Mouse (Mus musculus) gastrocnemius, adult 18-20 months (tissue): ENCODE measurements at regions not wholly inside any gene's neighbourhood (a gene's known extent, or its start where the extent isn't known, plus 50 kb on each side); places are given as distances from the start of the nearest gene placed in this dataset.

ENCODE experiments used
- DNase-seq: peaks from one replicate; pipeline ENCODE4 v3.0.0; 2021; ENCODE audit warnings: low spot score

DNA sequence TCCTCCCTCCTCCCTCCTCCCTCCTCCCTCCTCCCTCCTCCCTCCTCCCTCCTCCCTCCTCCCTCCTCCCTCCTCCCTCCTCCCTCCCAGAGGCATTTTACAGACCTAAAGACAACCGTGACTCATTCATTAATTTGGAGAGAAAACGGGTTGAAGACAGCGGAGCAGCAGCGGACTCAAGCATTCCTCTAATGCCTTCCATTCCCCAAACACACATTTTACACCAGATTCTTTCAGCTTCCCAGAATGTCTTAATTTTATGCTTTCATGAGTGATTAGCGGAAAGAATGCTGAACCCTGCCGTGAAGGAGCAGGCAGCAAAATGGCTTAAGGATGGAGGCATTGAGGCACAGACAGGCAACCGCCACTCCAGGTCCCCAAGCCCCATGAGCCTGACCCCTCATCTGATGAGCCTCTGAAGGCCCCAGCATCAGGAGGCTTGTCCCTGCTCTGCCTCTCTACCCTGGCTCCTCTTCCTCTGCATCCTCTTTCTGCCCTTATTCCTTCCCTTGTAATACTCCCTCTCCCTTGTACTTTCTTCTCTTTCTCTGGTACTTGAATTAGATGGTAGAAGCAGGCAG lies 192.5 kb downstream of the Cdc5l start:
- DNase-seq = no peak

DNA sequence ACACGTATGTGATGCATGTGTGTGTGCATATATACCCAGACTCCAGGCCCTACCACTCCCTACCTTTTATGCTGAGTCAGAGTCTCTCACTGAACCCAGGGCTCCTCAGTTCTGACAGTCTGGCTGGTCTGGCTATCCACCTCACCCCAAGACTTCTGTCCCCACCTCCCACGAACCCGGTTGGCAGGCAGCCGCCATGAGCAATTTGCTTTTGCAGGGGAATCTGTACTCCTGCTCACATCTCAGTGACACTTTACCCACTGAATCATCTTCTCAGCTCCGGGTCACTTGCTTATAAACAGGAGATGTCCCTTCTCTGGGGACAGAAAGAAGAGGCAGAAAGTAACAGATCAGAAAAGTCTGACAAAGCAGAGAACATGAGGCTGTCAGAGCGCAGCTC lies 193.0 kb downstream of the Cdc5l start:
- DNase-seq = no peak

DNA sequence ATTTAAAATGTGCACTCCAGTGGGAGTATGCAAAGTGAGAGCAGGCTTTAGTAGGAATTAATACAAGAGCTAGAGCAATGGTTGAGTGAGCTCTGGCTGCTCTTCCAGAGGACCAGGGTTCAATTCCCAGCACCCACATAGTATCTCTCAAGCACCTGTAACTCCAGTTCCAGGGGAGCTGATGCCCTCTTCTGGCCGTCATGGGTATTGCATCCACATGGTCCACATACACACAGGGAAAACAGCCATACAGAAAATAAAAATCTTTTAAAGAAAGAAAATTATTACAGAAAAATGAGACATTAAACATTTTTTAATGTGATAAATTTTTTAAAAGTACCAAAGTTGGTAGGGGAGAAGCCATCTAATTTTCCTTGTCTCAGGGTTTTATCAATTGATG lies 196.3 kb downstream of the Cdc5l start:
- DNase-seq = no peak

DNA sequence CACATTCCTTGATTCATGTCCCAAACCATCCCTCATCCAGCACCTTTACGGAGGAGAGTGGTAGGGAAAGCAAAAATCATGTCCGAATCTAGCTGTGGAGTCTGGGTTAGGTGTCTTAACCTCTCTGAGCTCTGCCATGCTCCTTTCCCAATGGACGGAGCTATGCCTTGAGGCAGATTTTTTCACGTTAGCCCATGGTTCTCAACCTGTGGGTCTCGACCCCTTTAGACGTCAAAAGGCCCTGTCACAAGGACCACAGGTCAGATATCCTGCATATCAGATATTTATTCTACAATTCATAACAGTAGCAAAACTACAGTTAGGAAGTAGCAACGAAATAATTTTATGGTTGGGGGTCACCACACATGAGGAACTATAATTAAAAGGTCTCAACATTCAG lies 198.1 kb downstream of the Cdc5l start:
- DNase-seq = no peak

DNA sequence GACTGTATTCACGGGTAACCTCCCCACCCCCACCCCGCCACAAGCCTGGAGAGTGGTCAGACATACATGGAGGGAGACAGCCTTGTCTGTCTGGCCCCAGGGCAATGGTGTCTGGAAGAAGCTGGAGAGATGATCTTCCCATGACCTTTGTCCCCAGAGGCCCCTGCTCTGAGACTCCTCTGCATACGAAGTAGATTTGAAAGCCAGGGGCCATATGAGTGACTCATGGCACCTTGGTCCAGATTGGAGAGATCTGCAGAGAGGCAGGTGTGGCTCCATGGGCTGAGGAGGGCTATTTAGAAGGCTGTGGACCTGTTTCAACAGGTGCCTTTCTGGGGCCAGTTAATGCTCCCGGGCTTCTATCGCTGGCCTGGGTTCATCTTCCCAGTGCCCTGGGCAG lies 200.7 kb downstream of the Cdc5l start:
- DNase-seq = no peak

DNA sequence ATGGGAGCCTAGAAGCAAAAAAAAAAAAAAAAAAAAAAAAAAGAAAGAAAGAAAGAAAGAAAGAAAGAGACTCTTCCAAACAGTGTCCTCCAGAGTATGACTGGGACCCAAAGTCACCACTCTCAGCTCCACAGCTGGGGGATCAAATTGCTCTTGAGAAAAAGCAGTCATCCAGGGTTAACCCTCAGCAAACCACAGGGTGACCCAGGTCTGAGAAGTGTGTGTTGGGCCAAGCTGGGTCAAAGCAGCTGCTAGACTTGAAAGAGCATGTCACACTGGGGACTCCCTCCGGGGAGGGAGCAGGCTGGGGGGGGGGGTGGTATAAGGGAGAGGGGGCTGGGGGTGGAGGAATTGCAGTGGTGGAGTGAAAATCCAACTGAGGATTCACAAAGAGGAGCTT lies 206.3 kb downstream of the Cdc5l start:
- no peak for DNase-seq

DNA sequence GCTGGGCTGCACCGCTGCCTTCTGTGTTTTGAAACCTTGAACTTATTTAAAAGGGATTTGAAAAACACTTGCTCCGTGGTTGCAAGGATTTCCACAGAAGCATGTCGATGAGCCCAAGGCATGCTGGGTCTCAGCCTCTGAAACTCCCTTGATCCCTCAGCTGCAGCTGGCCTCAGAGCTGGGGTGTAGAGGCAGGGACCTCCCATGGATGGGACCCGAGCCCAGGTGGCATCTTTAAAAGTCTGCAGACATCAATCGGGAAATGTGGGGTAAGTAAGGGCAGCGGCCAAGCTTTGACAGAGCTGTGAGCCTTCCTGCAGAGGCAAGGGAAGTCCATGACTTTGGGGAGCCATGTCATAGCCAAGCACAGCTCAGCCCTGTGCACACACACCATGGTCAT lies 207.1 kb downstream of the Cdc5l start:
- DNase-seq = no peak

DNA sequence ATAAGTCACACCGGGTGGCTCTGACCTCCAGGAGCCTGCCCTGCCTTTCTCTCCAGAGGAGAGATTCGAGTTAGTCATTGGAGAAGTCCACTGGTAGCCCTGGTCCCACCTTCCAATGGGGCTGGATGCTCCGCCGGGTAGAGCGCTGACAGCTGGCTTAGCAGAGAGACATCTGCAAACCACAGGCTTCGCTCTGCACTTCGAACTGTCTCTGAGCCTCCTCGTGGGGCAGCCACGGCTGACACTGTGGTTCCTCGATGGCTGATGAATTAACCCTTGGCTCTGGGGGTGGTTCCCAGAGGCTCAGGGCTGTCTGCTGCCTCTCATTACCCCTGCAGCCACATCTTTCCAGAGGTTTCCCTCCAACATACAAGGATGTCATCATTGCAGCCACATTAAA lies 211.9 kb downstream of the Cdc5l start:
- no peak for DNase-seq

DNA sequence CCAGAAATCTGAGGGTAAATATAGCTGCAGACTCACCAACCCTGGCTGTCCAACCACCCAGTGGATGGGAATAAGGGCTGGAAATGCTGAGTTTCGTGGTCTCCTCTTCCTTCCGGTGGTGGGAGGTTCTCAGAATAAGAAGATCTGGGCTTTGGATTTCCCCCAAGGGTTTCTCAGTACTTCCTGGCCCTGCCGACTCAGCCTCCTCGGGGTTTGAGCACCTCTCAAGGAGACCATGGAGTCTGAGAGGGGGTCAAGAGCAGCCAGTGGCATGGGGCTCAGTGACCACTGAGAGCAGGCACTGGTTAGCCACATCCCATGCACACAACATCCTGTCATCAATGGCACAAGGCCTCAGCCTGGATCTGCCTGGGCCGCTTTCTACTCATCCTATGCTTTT lies 216.4 kb downstream of the Cdc5l start:
- DNase-seq = no peak

DNA sequence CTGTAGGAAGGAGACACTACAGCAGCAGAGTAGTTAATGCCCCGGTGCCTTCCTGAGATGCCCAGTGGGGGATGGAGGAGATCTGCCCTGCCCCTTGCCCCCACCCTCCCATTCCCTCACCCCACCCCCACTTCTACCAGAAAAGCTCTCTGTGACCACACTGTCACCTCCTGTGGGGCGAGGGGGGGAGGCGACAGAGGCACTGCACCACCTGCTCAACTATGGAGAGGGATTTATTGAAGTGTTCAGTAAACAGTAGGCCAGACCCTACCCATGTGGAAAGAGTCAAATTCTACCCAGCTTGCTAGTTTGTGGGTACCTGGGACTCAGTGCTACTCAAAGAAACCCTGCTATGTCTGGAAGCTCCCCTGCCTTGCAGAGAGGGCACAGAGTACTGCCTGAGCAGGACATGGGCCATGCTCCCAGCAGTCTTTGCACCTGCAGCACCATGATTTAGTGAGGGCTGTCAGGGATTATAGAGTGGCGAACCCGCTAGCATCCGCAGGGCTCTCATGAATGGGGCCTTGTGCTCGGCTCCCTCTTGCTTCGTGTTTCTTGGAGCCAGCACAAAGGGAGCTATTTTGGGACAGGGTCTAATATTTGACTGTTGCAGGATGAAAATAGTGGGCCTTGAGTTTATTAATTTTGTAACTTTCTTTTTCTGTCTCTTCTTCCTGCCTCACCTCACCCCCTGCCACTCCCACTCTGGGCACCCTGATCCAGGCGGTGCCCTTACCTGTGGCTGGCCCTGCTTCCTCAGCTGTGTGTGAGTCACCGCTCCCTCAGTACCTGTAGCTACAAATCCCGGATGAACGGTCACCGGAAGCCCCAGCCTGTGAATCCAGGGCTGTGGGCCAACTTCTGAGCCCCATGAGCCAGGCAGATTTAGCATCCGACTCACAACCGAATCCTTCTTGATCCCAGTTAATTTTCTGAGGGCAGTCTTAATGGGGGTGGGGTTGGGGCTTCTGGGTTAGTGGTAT lies 218.2 kb downstream of the Cdc5l start:
- DNase-seq = no peak

DNA sequence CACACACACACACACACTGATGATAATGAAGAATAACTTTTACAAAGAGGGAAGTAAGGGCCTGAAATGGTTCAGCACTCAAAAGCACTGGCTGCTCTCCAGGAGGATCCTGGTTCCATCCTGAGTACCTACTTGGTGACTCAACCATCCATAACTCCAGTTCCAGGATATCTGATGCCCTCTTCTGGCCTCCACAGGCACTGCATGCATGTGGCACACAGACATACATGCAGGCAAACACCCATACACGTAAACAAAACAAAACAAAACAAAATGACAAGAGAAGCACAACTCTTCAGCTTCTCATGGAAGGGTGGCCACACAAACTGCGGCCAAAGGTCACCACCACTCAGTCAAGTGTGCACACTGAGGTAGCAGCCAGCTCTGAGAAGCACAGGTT lies 222.6 kb downstream of the Cdc5l start:
- no peak for DNase-seq

DNA sequence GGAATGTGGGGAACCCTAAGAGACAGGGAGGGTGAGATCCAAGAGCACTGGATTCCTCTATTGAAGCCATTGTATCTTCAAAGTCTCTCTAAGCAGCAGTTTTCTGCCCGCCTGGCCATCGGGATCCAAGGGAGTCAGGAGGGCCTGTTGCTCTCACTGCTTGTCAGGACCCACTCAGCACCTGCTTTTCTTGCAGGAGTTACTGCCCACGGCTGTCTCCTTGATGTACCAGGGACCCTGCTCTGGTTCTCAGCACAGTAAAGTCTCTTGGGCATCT lies 224.2 kb downstream of the Cdc5l start:
- no peak for DNase-seq

DNA sequence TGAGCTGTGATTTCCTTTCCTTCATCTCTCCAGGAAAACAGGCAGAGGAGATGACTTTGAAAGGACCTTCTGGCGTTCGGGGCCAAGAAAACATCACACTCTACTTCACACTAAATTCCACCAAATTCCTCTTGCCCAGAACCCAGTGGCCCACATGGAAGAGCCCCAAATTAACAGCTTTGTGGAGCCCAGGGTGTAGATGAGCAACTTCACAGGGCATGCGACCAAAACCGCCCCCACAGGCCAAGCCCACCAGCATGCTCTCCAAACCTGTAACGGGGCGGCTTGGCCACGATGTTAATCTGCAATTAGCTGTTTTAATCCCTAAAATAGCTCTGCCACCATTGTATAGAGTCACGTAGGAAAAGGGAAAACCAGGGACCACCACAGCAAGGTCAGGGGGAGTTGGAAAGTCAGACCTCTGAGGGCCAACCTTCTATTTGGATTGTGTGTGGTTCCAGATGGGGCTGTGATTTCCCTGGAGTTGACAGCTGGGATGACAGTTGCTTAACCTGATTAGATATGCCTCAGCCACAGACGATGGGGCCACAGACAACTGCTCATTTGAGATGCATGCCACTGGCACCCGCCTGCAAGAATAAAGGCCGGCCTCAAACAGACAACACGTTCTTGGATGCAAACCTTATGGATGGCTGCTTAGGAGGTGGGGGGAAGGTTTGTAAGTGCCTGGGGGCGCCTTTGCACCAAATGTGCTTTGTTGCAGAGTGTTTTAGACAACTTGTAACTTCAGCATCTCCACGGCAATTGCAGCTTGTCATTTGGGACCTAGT lies 224.7 kb downstream of the Cdc5l start:
- no peak for DNase-seq

DNA sequence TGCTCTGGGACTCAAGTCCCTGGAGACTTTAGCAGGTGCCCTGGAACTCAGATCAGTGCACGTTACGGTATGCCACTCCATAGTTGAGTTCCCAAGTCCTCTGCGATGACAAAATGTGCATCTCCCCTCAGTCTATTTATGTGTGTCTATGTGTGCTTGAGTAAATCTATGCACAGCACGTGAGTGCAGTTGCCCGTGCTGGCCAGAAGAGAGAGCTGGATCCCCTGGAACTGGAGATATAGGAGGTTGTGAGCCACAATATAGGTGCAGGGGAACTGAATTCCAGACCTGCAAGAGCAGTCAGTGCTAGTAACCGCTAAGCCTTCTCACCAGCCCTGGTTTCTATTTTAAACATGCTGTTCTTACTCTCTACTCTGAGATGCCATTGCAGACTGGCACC lies 237.8 kb downstream of the Cdc5l start:
- DNase-seq = no peak

DNA sequence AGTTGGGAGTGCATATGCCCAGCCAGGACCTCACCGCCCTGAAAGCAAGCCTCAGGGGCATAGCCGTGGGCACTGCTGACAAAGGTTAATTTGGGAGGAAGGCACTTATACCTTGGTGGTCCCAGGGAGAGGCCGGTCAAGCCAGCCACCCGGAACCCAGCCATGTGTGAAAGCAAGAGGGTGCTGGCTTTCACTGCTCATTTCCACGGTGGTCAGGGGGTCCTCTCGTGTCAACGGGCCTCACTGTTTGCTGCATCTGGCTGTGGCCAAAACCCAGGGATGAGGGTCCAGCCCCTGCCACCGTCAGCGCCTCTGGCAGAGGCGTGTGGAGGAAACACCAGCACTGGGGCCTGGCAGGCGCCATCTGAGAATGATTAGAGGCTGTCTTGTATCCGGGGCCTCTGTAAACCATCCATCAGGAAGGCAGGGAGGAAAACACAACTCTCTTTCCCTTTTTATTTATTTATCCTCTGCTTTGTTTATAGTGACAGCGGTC lies 238.7 kb downstream of the Cdc5l start:
- DNase-seq = no peak

DNA sequence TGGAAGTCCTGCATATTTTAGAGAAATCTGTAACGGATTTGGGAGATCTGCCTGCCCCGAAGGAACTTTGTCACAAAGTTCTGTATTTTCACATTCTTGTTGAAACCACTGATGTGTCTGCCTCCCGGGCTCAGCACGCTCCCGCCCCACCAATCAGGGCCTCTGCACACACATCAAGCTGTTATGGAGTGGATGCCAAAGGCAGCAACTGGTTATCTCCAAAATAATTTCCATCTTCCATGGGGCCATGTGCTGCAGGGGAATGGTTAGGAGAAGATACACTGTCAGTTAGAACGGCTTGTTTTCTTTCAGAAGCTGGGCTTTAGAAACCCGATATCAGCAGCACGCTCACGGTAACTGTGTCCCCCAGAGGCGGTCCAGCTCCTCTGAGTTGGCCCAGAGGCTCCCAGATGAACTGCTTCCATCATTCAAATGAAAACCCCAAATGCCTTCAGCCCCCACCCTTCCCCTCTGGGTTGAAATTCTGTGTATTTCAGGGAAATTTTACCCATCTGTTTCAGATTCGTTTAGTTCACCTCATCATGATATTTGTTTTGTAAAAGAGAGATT lies 240.0 kb downstream of the Cdc5l start:
- no peak for DNase-seq

DNA sequence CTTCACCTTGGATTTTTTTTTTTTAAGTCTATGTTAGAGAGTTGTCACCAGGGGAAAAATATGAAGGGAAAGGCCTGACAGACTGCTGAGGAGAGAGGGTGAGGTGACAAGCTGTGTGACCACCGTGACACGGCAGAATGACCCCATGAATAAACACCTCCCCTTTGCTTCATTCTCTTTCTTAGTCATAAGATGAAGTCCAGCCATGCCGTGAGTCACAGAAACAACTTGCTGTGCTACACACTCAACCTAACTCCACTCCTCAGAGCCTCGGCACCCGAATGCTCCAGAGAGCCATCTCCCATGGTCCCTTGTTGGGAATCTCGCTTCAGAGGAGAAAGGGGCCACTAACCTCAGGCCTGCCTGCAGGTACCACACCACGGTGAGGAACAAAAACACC lies 246.1 kb downstream of the Cdc5l start:
- no peak for DNase-seq

DNA sequence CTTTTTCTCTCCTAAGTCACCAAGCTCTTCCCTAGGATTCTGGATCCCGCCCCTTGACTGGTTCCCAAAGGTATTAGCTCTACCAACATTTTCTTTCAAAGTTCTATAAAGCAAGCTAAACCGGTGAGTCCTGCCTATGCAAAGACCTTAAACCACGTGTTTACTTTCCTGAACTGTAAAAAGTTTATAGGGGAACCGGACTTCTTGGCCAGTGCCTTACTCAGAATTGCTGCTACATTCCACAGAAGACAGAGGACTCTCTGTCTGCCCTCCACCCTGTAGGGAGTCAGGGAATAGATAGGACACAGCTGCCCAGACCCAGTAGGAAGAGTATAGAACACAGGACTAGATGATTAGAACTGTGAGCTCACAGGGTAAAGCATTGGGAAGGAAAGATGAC lies 257.2 kb downstream of the Cdc5l start:
- DNase-seq = no peak

DNA sequence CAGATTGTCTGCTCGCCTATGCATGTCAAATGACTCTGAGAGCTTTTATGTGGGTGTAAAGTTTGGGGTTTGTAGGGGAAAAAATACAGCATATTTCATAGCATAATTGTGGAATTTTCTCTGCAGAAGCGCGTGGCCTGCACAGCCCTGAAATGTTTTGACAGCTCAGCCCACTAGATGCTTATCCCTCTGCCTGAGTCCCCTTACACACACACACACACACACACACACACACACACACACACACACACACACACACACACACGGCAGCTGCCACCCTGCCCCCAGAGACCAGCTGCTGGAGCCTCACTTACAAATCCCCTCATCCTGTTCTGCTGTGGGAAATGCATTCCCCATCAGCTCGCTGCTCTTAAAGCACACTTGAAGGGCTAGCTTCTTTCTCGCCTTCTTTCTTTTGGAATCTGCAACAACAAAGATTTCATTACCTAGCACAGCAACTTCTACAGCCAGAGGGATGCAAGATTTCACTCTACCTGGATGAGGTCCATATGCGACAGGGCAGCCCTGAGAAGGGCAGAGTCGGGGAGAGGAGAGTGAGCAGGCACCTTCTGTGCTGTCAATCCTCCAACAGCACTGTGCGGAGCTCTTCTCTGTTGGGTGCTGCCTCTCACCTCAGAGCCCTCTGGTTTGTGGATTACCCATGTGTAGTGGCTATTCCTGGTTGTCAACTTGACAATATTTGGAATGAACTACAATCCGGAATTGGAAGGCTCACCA lies 264.1 kb downstream of the Cdc5l start:
- DNase-seq = no peak
